Mouse (Mus musculus) B cell, adult (primary cell): Measurements from ENCODE around the gene Trim9. TPM values are rescaled to one million over a fixed set of nuclear protein-coding genes. Genes with fewer than 3 reads are reported as not detected.

Experiments used
- total RNA-seq: library from RNA; stranded (reverse); gene quantifications from 4 replicates; pipeline ENCODE4 v1.2.4, GENCODE M21; 2023; ENCODE audit not compliant: inconsistent age

The Trim9 gene
- total RNA-seq: not detected in 4 replicates

GRCm38 (mm10) chr12:70347202-70347841, at the start of gene Trim9:
TSS of gene Trim9 (minus strand) at chr12:70347614.

DNA sequence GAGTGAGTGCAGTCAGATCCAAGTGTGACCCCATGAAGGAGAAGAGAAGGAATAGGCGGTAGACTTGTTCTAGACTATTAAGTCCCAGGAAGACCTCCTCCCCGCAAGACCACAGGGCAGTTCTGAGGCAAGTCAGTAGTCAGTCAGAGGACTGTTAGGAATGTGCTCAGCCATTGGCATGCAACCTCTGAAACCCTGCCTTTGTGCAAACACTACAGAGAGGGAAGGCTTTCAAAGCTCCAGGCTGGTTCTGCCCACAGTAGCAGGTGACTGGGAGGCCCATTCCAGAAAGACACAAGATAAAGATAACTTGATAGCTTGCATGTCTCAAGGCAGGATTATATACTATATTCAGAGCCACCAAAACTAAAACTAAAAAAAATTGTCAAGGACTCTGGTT, 116.1 kb downstream of the Trim9 start, which contains the start of gene Pygl:
TSS of gene Pygl (minus strand) at position 195 of the 400 bp plus-strand sequence.

Other genes with a start within 250 kb of the Trim9 start
- 82.0 to 91.0 TPM (median 89.8 TPM) in 4 replicates for gene Nin, start 233.9 kb downstream of the Trim9 start, total RNA-seq
- gene Abhd12b, start 193.5 kb downstream of the Trim9 start, total RNA-seq: not detected in 4 replicates
- gene Pygl, start 116.1 kb downstream of the Trim9 start, total RNA-seq: 1.1 to 4.6 TPM (median 2.5 TPM) in 4 replicates
- gene Tmx1, start 105.5 kb upstream of the Trim9 start, total RNA-seq: 28.8 to 38.9 TPM (median 34.1 TPM) in 4 replicates